Mouse (Mus musculus) CH12.LX (cell line): ENCODE measurements at regions not wholly inside any gene's neighbourhood (a gene's known extent, or its start where the extent isn't known, plus 50 kb on each side); places are given as distances from the start of the nearest gene placed in this dataset.

Experiments
- DNase-seq: peaks from one replicate; pipeline ENCODE4 v3.0.0-alpha.2; 2013; ENCODE audit errors: extremely low read depth
- H3K27ac ChIP-seq: 2 replicates; pipeline ENCODE4 v1.5.1; 2012; ENCODE audit warnings: low read depth, mild to moderate bottlenecking, control low read depth, moderate library complexity; ENCODE audit not compliant: insufficient read depth
- H3K27me3 ChIP-seq: replicated peaks from 2 replicates; pipeline ENCODE3; 2012; ENCODE audit warnings: inconsistent platforms
- H3K36me3 ChIP-seq, 2 experiments: replicated peaks in 1 of 2; 2 replicates each; pipeline versions ENCODE3 to v1.6.1; 2012; ENCODE audit warnings: inconsistent platforms in 1 of 2, low read length in 1 of 2, mild to moderate bottlenecking in 1 of 2, mixed read lengths in 1 of 2, moderate library complexity in 1 of 2; ENCODE audit not compliant: control insufficient read depth in 1 of 2, insufficient read depth in 1 of 2
- H3K4me1 ChIP-seq, 2 experiments: 2 replicates each; pipeline ENCODE4 v1.6.1; 2012; ENCODE audit warnings: inconsistent platforms in 1 of 2, moderate library complexity in 1 of 2; ENCODE audit not compliant: insufficient read depth in 2 of 2, control insufficient read depth in 1 of 2
- H3K4me2 ChIP-seq: 2 replicates; pipeline ENCODE4 v1.6.1; 2012; ENCODE audit warnings: low read depth, mild to moderate bottlenecking, control low read depth; ENCODE audit not compliant: poor library complexity, insufficient read depth, severe bottlenecking
- H3K4me3 ChIP-seq, 3 experiments: fragments of 150-350 bp in 1 of 3; sonication (generic) in 1 of 3; replicated peaks in 1 of 3; 2 replicates each; pipeline versions ENCODE3 to v1.5.1; 2011 to 2012; ENCODE audit warnings: low read depth in 2 of 3, low read length in 2 of 3, mild to moderate bottlenecking in 2 of 3, moderate library complexity in 2 of 3, control low read depth in 1 of 3, improper control_type of control experiment in 1 of 3, inconsistent platforms in 1 of 3, mixed read lengths in 1 of 3; ENCODE audit not compliant: poor library complexity in 1 of 3
- H3K79me2 ChIP-seq: replicated peaks from 2 replicates; pipeline ENCODE4 v1.6.1; 2012; ENCODE audit warnings: mild to moderate bottlenecking, moderate library complexity; ENCODE audit not compliant: control insufficient read depth, poor library complexity, insufficient read depth, severe bottlenecking; ENCODE audit errors: extremely low read depth
- H3K9ac ChIP-seq: 2 replicates; pipeline ENCODE4 v1.6.1; 2012; ENCODE audit warnings: low read depth, mild to moderate bottlenecking, control low read depth, moderate library complexity; ENCODE audit not compliant: insufficient read depth
- H3K9me3 ChIP-seq: replicated peaks from 2 replicates; pipeline ENCODE3; 2012; ENCODE audit warnings: low read length, inconsistent platforms, mixed read lengths
- BHLHE40 ChIP-seq: IDR thresholded peaks from 2 replicates; pipeline ENCODE4 v1.6.1; 2011; ENCODE audit warnings: mild to moderate bottlenecking, low read depth, low read length, improper control_type of control experiment
- CHD1 ChIP-seq: IDR thresholded peaks from 2 replicates; pipeline ENCODE4 v1.6.1; 2012; ENCODE audit warnings: low read depth, low read length, improper control_type of control experiment, inconsistent platforms
- GABPA ChIP-seq: IDR thresholded peaks from 2 replicates; pipeline ENCODE4 v1.6.1; 2012; ENCODE audit warnings: low read depth, low read length, improper control_type of control experiment, inconsistent platforms; ENCODE audit not compliant: insufficient replicate concordance
- JUN ChIP-seq: IDR thresholded peaks from 2 replicates; pipeline ENCODE4 v1.6.1; 2011; ENCODE audit warnings: low read depth, mild to moderate bottlenecking, low read length, improper control_type of control experiment, moderate library complexity; ENCODE audit not compliant: insufficient read depth
- JUND ChIP-seq: conservative IDR thresholded peaks from 2 replicates; pipeline ENCODE4 v1.6.1; 2011; ENCODE audit warnings: low read depth, low read length, improper control_type of control experiment
- MAFK ChIP-seq: IDR thresholded peaks from 2 replicates; pipeline ENCODE4 v1.6.1; 2011; ENCODE audit warnings: low read length, improper control_type of control experiment; ENCODE audit not compliant: insufficient replicate concordance
- MEF2A ChIP-seq: IDR thresholded peaks from 2 replicates; pipeline ENCODE4 v1.6.1; 2014; ENCODE audit warnings: low read depth, mild to moderate bottlenecking, inconsistent platforms, low read length, improper control_type of control experiment, borderline replicate concordance
- NELFE ChIP-seq: IDR thresholded peaks from 2 replicates; pipeline ENCODE4 v1.6.1; 2011; ENCODE audit warnings: low read depth, low read length, improper control_type of control experiment
- NRF1 ChIP-seq: IDR thresholded peaks from 2 replicates; pipeline ENCODE4 v1.6.1; 2014; ENCODE audit warnings: low read depth, mild to moderate bottlenecking, inconsistent platforms, low read length, improper control_type of control experiment, moderate library complexity
- POLR2A ChIP-seq: IDR thresholded peaks from 2 replicates; pipeline ENCODE4 v1.6.1; 2011; ENCODE audit warnings: low read depth, mild to moderate bottlenecking, improper control_type of control experiment, low read length
- RAD21 ChIP-seq: IDR thresholded peaks from 2 replicates; pipeline ENCODE4 v1.6.1; 2011; ENCODE audit warnings: low read depth, mild to moderate bottlenecking, low read length, improper control_type of control experiment, moderate library complexity
- RCOR1 ChIP-seq: conservative IDR thresholded peaks from 2 replicates; pipeline ENCODE4 v1.6.1; 2012; ENCODE audit warnings: low read depth, mild to moderate bottlenecking, inconsistent platforms, low read length, improper control_type of control experiment
- TBP ChIP-seq: conservative IDR thresholded peaks from 2 replicates; pipeline ENCODE4 v1.6.1; 2011; ENCODE audit warnings: low read depth, low read length, improper control_type of control experiment
- TCF12 ChIP-seq: IDR thresholded peaks from 2 replicates; pipeline ENCODE4 v1.6.1; 2014; ENCODE audit warnings: low read depth, mild to moderate bottlenecking, inconsistent platforms, low read length, improper control_type of control experiment
- UBTF ChIP-seq: IDR thresholded peaks from 2 replicates; pipeline ENCODE4 v1.6.1; 2012; ENCODE audit warnings: low read depth, mild to moderate bottlenecking, inconsistent platforms, low read length, improper control_type of control experiment, moderate library complexity
- USF1 ChIP-seq: IDR thresholded peaks from 2 replicates; pipeline ENCODE4 v1.6.1; 2014; ENCODE audit warnings: low read depth, mild to moderate bottlenecking, inconsistent platforms, low read length, improper control_type of control experiment
- USF2 ChIP-seq: conservative IDR thresholded peaks from 2 replicates; pipeline ENCODE4 v1.6.1; 2011; ENCODE audit warnings: low read depth, low read length, improper control_type of control experiment
- ZC3H11A ChIP-seq: IDR thresholded peaks from 2 replicates; pipeline ENCODE4 v1.6.1; 2012; ENCODE audit warnings: low read depth, mild to moderate bottlenecking, inconsistent platforms, low read length, improper control_type of control experiment
- dilution Hi-C: fragments of 300-500 bp; cut with MboI; formaldehyde crosslinking; loops from 2 replicates; pipeline ENCODE4 v1.14.3; 2020; ENCODE audit warnings: low sequenced_read_pairs; ENCODE audit not compliant: extremely low pct_unique_long_range_greater_than_20kb, extremely low pct_ligation_motif_present
- in situ Hi-C: fragments of 300-500 bp; cut with MboI; formaldehyde crosslinking; loops from 3 replicates; pipeline ENCODE4 v1.14.3; 2019; ENCODE audit warnings: low sequenced_read_pairs, low pct_ligation_motif_present, low pct_unique_long_range_greater_than_20kb, mixed read lengths

- dilution Hi-C loops, result no loop called here
- no peaks in the 10 kb centered on the region for H3K4me1 ChIP-seq
- H3K36me3 ChIP-seq, result no peaks in the 10 kb centered on the region
- H3K9ac ChIP-seq, result no peak overlapping the region
- H3K79me2 ChIP-seq, result no peaks in the 10 kb centered on the region
- in situ Hi-C loops, result no loop called here
- no peak overlapping the region for H3K4me2 ChIP-seq
- H3K27me3 ChIP-seq, result no peaks in the 10 kb centered on the region
- H3K9me3 ChIP-seq, result peaks cover 43% of the 10 kb centered on the region
- no peak overlapping the region for H3K27ac ChIP-seq
- no peak for DNase-seq
- no peak overlapping the region for H3K4me3 ChIP-seq
- TF ChIP-seq MAFK, result no peak
- no peak for TF ChIP-seq TCF12
- TF ChIP-seq UBTF, result no peak
- no peak for TF ChIP-seq USF1
- no peak for TF ChIP-seq ZC3H11A
Measured at GRCm38 (mm10) chr16:47788515-47788914, 495.0 kb upstream of the Dppa4 start.

- H3K36me3 ChIP-seq, result no peaks in the 10 kb centered on the region
- H3K27me3 ChIP-seq, result no peaks in the 10 kb centered on the region
- in situ Hi-C loops, result no loop called here
- DNase-seq, result no peak
- no peak overlapping the region for H3K27ac ChIP-seq
- H3K9ac ChIP-seq, result no peak overlapping the region
- dilution Hi-C loops, result no loop called here
- H3K4me3 ChIP-seq, result no peak overlapping the region
- H3K9me3 ChIP-seq, result peaks cover 49% of the 10 kb centered on the region
- no peaks in the 10 kb centered on the region for H3K79me2 ChIP-seq
- H3K4me1 ChIP-seq, result no peaks in the 10 kb centered on the region
- H3K4me2 ChIP-seq, result no peak overlapping the region
- TF ChIP-seq CHD1 (no peak), BHLHE40 (no peak), NELFE (no peak), POLR2A (no peak), TCF12 (no peak), JUND (no peak)
Measured at GRCm38 (mm10) chr16:47790666-47791065, 492.9 kb upstream of the Dppa4 start.

GRCm38 (mm10) chr16:47791456-47791855 is 492.1 kb upstream of the Dppa4 start:
- no peak overlapping the region for H3K4me2 ChIP-seq
- dilution Hi-C loops, result no loop called here

More at GRCm38 (mm10) chr16:47791456-47791855, 492.1 kb upstream of the Dppa4 start:
- Histone ChIP-seq H3K27me3 (no peaks in the 10 kb centered on the region), H3K4me1 (no peaks in the 10 kb centered on the region), H3K9me3 (peaks cover 52% of the 10 kb centered on the region), H3K4me3 (no peak overlapping the region), H3K9ac (no peak overlapping the region), H3K36me3 (no peaks in the 10 kb centered on the region), H3K27ac (no peak overlapping the region), H3K79me2 (no peaks in the 10 kb centered on the region)
- in situ Hi-C loops, result no loop called here
- no peak for TF ChIP-seq USF2
- TF ChIP-seq BHLHE40, result no peak
- TF ChIP-seq POLR2A, result no peak
- TF ChIP-seq TBP, result no peak
- TF ChIP-seq JUND, result no peak
- TF ChIP-seq GABPA, result no peak
- no peak for TF ChIP-seq RCOR1
- no peak for TF ChIP-seq JUN
- TF ChIP-seq NRF1, result no peak
- no peak for TF ChIP-seq RAD21
- TF ChIP-seq MEF2A, result no peak
- DNase-seq, result no peak
